Mouse (Mus musculus) liver, embryonic 14.5 days (tissue): Measurements from ENCODE around the gene Gstm4. TPM values are rescaled to one million over a fixed set of nuclear protein-coding genes. Genes with fewer than 3 reads are reported as not detected.

ENCODE experiments used
- ATAC-seq: fragments of 200-750 bp; cut with Nextera tagmentation; 2 replicates; pipeline ENCODE4 v1.8.0; 2017; ENCODE audit warnings: moderate number of reproducible peaks, mild to moderate bottlenecking, moderate library complexity; ENCODE audit not compliant: insufficient read depth
- DNase-seq, 3 experiments: peaks; one replicate each; pipeline ENCODE4 v3.0.0-alpha.2; 2012 to 2013; ENCODE audit warnings: low read depth in 3 of 3, low spot score in 3 of 3
- H3K27ac ChIP-seq: fragments of 300-500 bp; sonication (generic); 2 replicates; pipeline ENCODE4 v1.5.1; 2014; ENCODE audit warnings: moderate library complexity, mild to moderate bottlenecking, control low read depth, inconsistent platforms
- H3K27me3 ChIP-seq: fragments of 300-500 bp; sonication (generic); 2 replicates; pipeline ENCODE4 v1.6.1; 2014; ENCODE audit warnings: mild to moderate bottlenecking, low read length, moderate library complexity; ENCODE audit not compliant: control insufficient read depth, insufficient read depth
- H3K36me3 ChIP-seq: fragments of 300-500 bp; sonication (generic); replicated peaks from 2 replicates; pipeline ENCODE4 v1.6.1; 2014; ENCODE audit warnings: low read depth; ENCODE audit not compliant: control insufficient read depth, insufficient read depth
- H3K4me1 ChIP-seq, 2 experiments: fragments of 200-500 bp in 1 of 2; fragments of 300-500 bp in 1 of 2; sonication (generic) in 1 of 2; replicated peaks; 2 replicates each; pipeline ENCODE4 v1.6.1; 2012 to 2014; ENCODE audit warnings: antibody characterized with exemption in 1 of 2, inconsistent platforms in 1 of 2, low read length in 1 of 2; ENCODE audit not compliant: control insufficient read depth in 2 of 2, insufficient read depth in 2 of 2
- H3K4me2 ChIP-seq: fragments of 300-500 bp; sonication (generic); 2 replicates; pipeline ENCODE4 v1.6.1; 2014; ENCODE audit warnings: low read depth, mild to moderate bottlenecking, control low read depth, moderate library complexity
- H3K4me3 ChIP-seq, 2 experiments: fragments of 200-500 bp in 1 of 2; fragments of 300-500 bp in 1 of 2; sonication (generic) in 1 of 2; 2 replicates each; pipeline ENCODE4 v1.5.1; 2012 to 2014; ENCODE audit warnings: low read depth in 2 of 2, low read length in 2 of 2, mild to moderate bottlenecking in 2 of 2, control low read depth in 1 of 2, inconsistent platforms in 1 of 2, moderate library complexity in 1 of 2; ENCODE audit not compliant: insufficient read depth in 1 of 2
- H3K9ac ChIP-seq: fragments of 300-500 bp; sonication (generic); replicated peaks from 2 replicates; pipeline ENCODE4 v1.6.1; 2014; ENCODE audit warnings: mild to moderate bottlenecking, control low read depth, moderate library complexity
- H3K9me3 ChIP-seq: fragments of 300-500 bp; sonication (generic); 2 replicates; pipeline ENCODE4 v1.6.1; 2016; ENCODE audit warnings: low read length, mixed read lengths; ENCODE audit not compliant: control insufficient read depth
- CTCF ChIP-seq: IDR thresholded peaks from 2 replicates; pipeline ENCODE4 v1.5.1; 2016; ENCODE audit warnings: antibody characterized with exemption, low read depth, control low read depth
- EP300 ChIP-seq: IDR thresholded peaks from 2 replicates; pipeline ENCODE4 v1.6.1; 2016; ENCODE audit warnings: antibody characterized with exemption, low read depth
- WGBS: fragments of 180-500 bp; shearing (Covaris S2); extraction: QIAGEN DNeasy Blood & Tissue Kit; methylation state at CpG from one replicate; pipeline ENCODE4 v1.1.7; 2014; ENCODE audit not compliant: insufficient replicate concordance; 5-methylcytosine and 5-hydroxymethylcytosine counted together
- polyA plus RNA-seq, 2 experiments: library from polyadenylated mRNA; depleted of rRNA in 1 of 2; stranded (reverse) in 1 of 2; unstranded in 1 of 2; fragments of >200 nt; fragmentation: Nextera tagmentation in 1 of 2; extraction: Ambion mirVana in 1 of 2; gene quantifications; 2 replicates each; pipeline versions ENCODE4 v1.2.1 to v1.2.3; 2012 to 2014

The Gstm4 gene
- polyA plus RNA-seq, 2 experiments = 11.7 to 17.3 TPM

DNA sequence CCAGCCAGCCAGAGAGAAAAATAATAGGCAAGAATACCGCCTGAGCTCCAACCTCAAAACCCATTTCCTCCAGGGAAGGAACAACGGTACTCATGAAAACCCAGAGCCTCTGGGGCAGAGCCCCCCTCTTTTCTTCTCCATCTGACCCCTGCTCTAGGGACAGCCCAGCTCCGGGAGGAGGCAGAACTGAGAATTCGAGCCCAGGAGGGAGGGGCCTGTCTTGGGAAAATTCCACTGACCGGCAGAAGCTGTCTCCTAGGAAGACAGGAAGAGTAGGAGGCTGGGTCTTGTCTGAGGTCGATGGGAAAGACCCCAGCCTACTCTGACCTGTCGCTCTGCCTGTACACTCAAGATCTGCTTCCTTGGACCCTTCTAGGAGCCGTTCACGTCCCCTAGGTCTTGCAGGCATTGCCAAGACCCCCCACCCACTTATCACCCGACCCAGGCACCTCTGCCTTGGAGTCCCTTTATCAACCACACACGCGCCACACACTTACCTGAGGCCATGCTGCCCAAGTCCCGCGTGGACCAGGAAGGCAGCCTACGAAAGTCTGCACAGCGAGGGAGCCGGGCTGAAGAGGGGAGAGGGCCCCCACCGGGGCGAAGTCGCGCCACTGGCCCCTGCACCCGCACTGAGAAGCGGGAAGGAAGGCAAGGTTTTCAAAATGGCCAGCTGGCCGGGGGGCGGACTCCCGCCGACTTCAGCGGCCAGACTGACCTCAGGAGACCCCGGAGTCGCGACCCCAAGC is 41.2 kb upstream of the Gstm4 start:
- peak; percentile 52 for ATAC-seq
- TF ChIP-seq CTCF (no peak), EP300 (no peak)
- Histone ChIP-seq H3K4me3 (peak overlapping the region; percentile 92 to 93), H3K4me1 (peaks cover 34 to 40% of the 10 kb centered on the region in 2 experiments), H3K27me3 (no peaks in the 10 kb centered on the region), H3K27ac (peak overlapping the region; percentile 83), H3K4me2 (peak overlapping the region; percentile 99), H3K36me3 (peaks cover 6% of the 10 kb centered on the region), H3K9me3 (no peaks in the 10 kb centered on the region), H3K9ac (peak overlapping the region; percentile 90)
- under 1% methylated on average over 31 of the region's 31 CpGs for WGBS
- no peak for DNase-seq

DNA sequence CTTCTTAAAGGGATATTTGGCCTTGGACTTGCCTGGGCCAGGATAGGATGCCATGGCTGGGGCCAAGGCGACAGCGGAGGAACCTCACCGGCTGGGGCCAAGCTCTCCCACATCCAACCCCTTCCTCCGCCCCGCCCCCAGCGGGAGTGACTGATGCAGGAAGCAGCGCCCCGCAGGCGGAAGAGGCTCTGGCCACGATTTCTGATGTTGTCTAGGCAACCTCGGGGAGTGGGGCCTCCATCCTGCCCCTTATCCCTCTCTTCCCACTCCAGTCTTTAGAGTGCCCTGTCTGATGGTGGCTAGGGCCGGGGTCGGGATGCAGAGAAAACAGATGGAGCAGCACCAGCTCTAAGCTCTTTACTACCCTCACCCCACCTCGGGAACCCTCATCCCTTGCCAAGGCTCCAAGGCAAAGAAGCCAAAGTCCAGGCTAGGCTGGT is 40.6 kb upstream of the Gstm4 start:
- H3K4me3 ChIP-seq = peak overlapping the region; percentile 92 to 93
- peak; percentile 82 for ATAC-seq
- no peak for TF ChIP-seq EP300
- peak; percentile 64 for TF ChIP-seq CTCF
- peak; percentile 76 to 82 (median 78) for DNase-seq
- peaks cover 12% of the 10 kb centered on the region for H3K36me3 ChIP-seq
- peaks cover 34 to 40% of the 10 kb centered on the region in 2 experiments for H3K4me1 ChIP-seq
- H3K9me3 ChIP-seq = no peaks in the 10 kb centered on the region
- no peaks in the 10 kb centered on the region for H3K27me3 ChIP-seq
- H3K27ac ChIP-seq = peak overlapping the region; percentile 83
- peak overlapping the region; percentile 90 for H3K9ac ChIP-seq
- H3K4me2 ChIP-seq = peak overlapping the region; percentile 99
- WGBS = under 1% methylated on average over 14 of the region's 14 CpGs

DNA sequence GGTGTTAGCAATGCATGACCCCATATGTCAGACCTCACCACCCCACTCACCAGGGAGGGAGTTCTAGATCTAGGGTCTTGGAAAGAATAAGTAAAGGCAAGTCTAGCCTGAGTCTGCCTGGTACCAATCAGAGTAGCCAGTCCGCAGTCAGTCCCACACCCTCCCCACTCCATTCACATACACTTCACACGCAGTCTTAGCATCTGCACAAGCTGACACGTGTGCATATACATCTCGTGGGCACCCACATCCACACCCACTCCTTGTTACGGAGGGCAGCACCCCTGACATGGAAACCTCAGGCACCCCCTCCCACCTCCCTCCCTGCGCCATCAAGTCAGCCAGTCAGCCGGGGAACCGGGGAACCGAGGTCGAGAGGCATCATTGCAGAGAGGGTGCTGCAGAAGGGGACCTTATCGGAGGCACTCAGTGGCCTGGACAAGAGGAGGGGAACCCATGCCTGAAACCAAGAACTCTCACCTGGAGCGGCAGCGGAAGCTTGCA is 40.1 kb upstream of the Gstm4 start:
- no peak for TF ChIP-seq EP300
- no peak for TF ChIP-seq CTCF
- Histone ChIP-seq H3K36me3 (peaks cover 17% of the 10 kb centered on the region), H3K4me2 (peak overlapping the region; percentile 99), H3K27ac (peak overlapping the region; percentile 53), H3K9ac (peak overlapping the region; percentile 90), H3K4me1 (peaks cover 34 to 36% of the 10 kb centered on the region in 2 experiments), H3K27me3 (no peaks in the 10 kb centered on the region), H3K9me3 (no peaks in the 10 kb centered on the region), H3K4me3 (peak overlapping the region; percentile 92 to 93)
- 10% methylated on average over 13 of the region's 13 CpGs for WGBS
- no peak for DNase-seq
- peak; percentile 16 for ATAC-seq

DNA sequence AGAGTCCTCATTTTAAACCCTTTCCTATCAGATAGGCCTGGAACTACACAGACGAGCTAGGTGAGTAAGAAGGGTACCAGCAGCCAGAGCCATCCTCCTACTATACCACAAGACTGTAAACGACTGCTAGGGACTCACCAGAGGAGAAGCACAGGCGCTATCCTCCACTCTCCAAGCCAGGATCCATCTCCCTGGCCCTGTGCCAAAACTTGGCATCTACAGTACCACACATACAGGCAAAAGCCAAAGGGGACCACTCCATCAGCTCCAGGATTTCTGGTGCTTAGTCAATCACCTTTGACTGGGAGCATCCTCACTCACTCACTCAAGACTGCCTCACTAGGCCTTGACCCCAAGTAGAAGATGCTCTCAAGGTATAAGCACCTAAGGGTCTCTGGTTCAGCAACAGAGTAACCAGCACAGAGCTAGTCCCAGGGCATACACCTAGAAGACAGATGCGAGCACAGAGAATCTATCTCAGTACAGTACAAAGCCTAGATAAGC is 39.3 kb upstream of the Gstm4 start:
- WGBS = 38% methylated on average over 4 of the region's 4 CpGs
- no peak for TF ChIP-seq CTCF
- no peak for TF ChIP-seq EP300
- no peaks in the 10 kb centered on the region for H3K9me3 ChIP-seq
- DNase-seq (no peak), ATAC-seq (no peak)
- H3K4me2 ChIP-seq = peak overlapping the region; percentile 99
- peak overlapping the region; percentile 92 to 93 for H3K4me3 ChIP-seq
- peak overlapping the region; percentile 51 for H3K9ac ChIP-seq
- H3K27me3 ChIP-seq = no peaks in the 10 kb centered on the region
- H3K4me1 ChIP-seq = peaks cover 34 to 35% of the 10 kb centered on the region in 2 experiments
- peaks cover 25% of the 10 kb centered on the region for H3K36me3 ChIP-seq
- H3K27ac ChIP-seq = peak overlapping the region; percentile 53

DNA sequence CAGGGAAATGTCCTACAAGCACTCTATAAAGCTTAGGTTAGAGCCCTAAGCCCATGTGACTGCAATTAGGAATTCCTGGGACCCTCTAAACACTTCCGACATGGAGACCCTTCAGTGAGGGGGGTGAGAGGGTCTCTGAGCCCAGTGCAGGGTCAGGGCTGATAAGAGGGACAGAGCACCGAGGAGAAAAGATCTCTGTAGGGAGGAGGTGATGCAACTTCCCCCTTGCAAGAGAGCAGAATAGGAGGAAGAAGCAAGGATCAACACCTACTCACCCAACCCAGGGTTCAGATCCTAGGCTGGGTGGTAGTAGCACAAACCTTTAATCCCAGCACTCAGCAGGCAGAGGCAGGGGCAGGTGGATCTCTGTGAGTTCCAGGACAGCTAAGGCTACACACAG is 38.5 kb upstream of the Gstm4 start:
- Histone ChIP-seq H3K9ac (peak overlapping the region; percentile 51), H3K4me1 (peaks cover 34 to 35% of the 10 kb centered on the region in 2 experiments), H3K9me3 (no peaks in the 10 kb centered on the region), H3K27ac (peak overlapping the region; percentile 30), H3K27me3 (no peaks in the 10 kb centered on the region), H3K36me3 (peaks cover 31% of the 10 kb centered on the region), H3K4me3 (peak overlapping the region in 1 of 2 experiments; percentile 92; a peak in 1 of 4 replicates), H3K4me2 (peak overlapping the region; percentile 99)
- DNase-seq (no peak), ATAC-seq (no peak)
- 9% methylated on average over 2 of the region's 2 CpGs for WGBS
- no peak for TF ChIP-seq EP300
- no peak for TF ChIP-seq CTCF
